Mouse (Mus musculus) thymus, adult 2 months (tissue): ENCODE measurements at regions not wholly inside any gene's neighbourhood (a gene's known extent, or its start where the extent isn't known, plus 50 kb on each side); places are given as distances from the start of the nearest gene placed in this dataset.

Experiments
- CTCF ChIP-seq: fragments of 200-500 bp; IDR thresholded peaks from 2 replicates; pipeline ENCODE4 v1.5.1; 2012; ENCODE audit warnings: mild to moderate bottlenecking, control low read depth, low read length, moderate library complexity, borderline replicate concordance; ENCODE audit not compliant: control insufficient read depth, poor library complexity, insufficient read depth; ENCODE audit errors: extremely low read depth
- POLR2A ChIP-seq: fragments of 200-500 bp; IDR thresholded peaks from 2 replicates; pipeline ENCODE4 v1.6.1; 2012; ENCODE audit warnings: mild to moderate bottlenecking, low read length, control low read depth, moderate library complexity; ENCODE audit not compliant: control insufficient read depth, poor library complexity, insufficient read depth; ENCODE audit errors: extremely low read depth

DNA sequence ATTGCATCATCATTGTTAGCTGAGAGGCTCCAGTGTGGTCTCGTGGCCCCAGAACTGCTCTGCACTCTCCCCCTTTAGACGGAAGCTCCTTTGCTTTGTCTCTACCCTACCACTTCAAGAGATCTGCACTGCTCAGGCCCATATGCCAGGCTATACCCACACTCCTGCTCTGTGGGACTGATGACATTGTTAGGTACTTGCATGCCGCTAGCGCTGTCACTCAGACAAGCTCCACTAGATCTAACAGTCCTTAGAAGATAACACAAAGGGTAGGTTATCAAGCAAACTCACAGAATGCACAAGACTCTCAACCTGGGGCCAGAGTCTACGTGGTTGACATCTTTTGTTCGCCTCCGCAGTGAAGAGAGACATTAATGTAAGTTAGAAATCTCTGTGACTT, 383.1 kb downstream of the Trim52 start:
- TF ChIP-seq CTCF = no peak
- TF ChIP-seq POLR2A = no peak
